Mouse (Mus musculus) c-Kit-positive CD71-negative TER-119-negative erythroid progenitor cells, embryonic 14.5 days (primary cell): Measurements from ENCODE around the gene Cnst.

Experiments
- DNase-seq: peaks from one replicate; pipeline ENCODE4 v3.0.0-alpha.2; 2013; ENCODE audit warnings: low read depth

Cnst gene

GRCm38 (mm10) chr1:179553197-179553948 lies 7.2 kb downstream of the Cnst start:
- DNase-seq, result no peak

GRCm38 (mm10) chr1:179553949-179554347 lies 7.8 kb downstream of the Cnst start:
- no peak for DNase-seq

- no peak for DNase-seq
Observed at GRCm38 (mm10) chr1:179556921-179557320, 10.8 kb downstream of the Cnst start.

- DNase-seq, result no peak
Observed at GRCm38 (mm10) chr1:179559446-179560194, 13.4 kb downstream of the Cnst start.

- no peak for DNase-seq
Observed at GRCm38 (mm10) chr1:179560845-179561430, 14.8 kb downstream of the Cnst start.

GRCm38 (mm10) chr1:179563211-179563610 lies 17.0 kb downstream of the Cnst start:
- no peak for DNase-seq

- DNase-seq, result no peak
Observed at GRCm38 (mm10) chr1:179563926-179564325, 17.8 kb downstream of the Cnst start.

- DNase-seq, result no peak
Observed at GRCm38 (mm10) chr1:179567558-179567957, 21.4 kb downstream of the Cnst start.

GRCm38 (mm10) chr1:179568690-179569398 lies 22.7 kb downstream of the Cnst start:
- DNase-seq, result no peak

GRCm38 (mm10) chr1:179570482-179570881 lies 24.3 kb downstream of the Cnst start:
- DNase-seq, result no peak

GRCm38 (mm10) chr1:179571686-179572085 lies 25.5 kb downstream of the Cnst start:
- DNase-seq, result no peak

GRCm38 (mm10) chr1:179573650-179574206 lies 27.6 kb downstream of the Cnst start:
- no peak for DNase-seq

- no peak for DNase-seq
Observed at GRCm38 (mm10) chr1:179578625-179579024, 32.5 kb downstream of the Cnst start.

GRCm38 (mm10) chr1:179580200-179580599 lies 34.0 kb downstream of the Cnst start:
- DNase-seq, result no peak

- DNase-seq, result no peak
Observed at GRCm38 (mm10) chr1:179581422-179581821, 35.3 kb downstream of the Cnst start.

GRCm38 (mm10) chr1:179582021-179582433 lies 35.9 kb downstream of the Cnst start:
- no peak for DNase-seq

GRCm38 (mm10) chr1:179583090-179583489 lies 36.9 kb downstream of the Cnst start:
- no peak for DNase-seq

- no peak for DNase-seq
Observed at GRCm38 (mm10) chr1:179584220-179584619, 38.0 kb downstream of the Cnst start.

- no peak for DNase-seq
Observed at GRCm38 (mm10) chr1:179585646-179586045, 39.5 kb downstream of the Cnst start.

- no peak for DNase-seq
Observed at GRCm38 (mm10) chr1:179586430-179587095, 40.4 kb downstream of the Cnst start.

GRCm38 (mm10) chr1:179588230-179588629 lies 42.1 kb downstream of the Cnst start:
- no peak for DNase-seq
